Mouse (Mus musculus) heart, postnatal 10 days (tissue): ENCODE measurements around the gene Mfsd4b1. TPM values are rescaled to one million over a fixed set of nuclear protein-coding genes. Genes with fewer than 3 reads are reported as not detected.
"Not testable (repeated sequence)": the region's sequence is repeated elsewhere in the genome, so short reads cannot be mapped to it uniquely, and the experiment has no call there.

Experiments
- DNase-seq, 2 experiments: peaks; one replicate each; pipeline ENCODE4 v3.0.0; 2021
- intact Hi-C: fragments of 180-260 bp; cut with DNase I; formaldehyde crosslinking; loops from one replicate; pipeline ENCODE4 v1.15.1; 2025
- total RNA-seq, 2 experiments: library from RNA; stranded (reverse); gene quantifications; 2 replicates each; pipeline ENCODE4 v1.2.3; 2021

Gene Mfsd4b1
- total RNA-seq, 2 experiments from 2014 or later = 1.7 to 1.9 TPM

DNA sequence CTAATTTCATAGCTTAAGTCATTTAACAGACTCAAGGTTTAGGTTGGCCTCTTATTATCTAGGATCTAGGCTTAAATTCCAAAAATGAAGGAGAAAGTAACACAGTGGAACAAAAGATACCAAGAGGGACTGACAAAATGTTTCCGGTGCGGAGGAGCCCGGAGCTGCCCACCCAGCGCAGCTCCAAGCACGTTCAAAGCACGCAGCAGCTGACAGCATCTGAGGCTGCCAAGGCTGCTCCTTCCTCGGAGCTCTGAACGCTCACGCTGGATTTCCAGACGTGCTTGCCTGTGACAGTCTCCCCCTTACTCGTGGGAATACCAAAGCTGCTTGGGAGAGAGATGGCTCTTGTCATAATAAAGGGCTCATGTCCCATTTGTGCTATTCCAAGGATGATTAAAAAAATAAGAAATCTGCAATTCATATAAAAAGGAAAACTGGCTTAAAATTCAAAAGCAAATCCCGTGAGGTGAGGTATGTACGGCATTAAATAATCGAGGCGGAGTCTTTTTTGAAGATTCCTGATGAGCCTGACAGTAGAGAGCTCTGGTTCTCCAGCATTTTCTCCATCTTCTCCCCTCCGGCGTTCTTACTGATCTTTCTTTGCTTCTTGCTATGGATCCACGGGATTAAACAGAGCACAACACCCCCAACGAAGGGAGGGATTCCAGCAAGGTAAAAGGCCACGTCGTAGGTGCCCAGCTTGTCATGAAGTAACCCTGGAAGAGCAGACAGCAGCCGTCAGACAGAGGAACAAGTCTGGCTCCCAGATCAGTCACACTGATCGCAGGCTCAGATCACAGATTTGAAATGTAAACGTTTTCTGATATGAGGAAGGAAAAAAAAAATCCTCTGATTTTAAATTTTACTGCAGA, 11.9 kb upstream of the Mfsd4b1 start:
- DNase-seq = peak; percentile 24 to 47
- intact Hi-C loops = no loop called here

DNA sequence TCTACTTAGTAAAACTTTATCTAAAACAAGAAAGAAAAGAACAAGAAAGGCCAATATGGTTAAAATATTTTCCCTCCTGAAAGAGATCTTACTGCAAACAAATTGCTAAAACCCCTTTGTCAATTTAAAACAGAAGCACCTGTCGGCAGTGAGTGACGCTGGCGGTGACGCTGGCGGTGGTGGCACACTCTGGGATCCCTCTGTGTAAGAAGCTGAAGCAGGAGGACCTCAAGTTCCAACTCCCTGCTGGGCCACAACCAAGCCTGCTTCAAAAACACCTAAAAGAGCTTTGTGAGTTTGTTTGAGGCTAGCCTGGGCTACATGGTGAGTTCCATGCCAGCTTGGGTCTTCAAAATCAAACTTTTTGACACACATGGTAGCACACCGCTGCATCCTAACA, 9.9 kb upstream of the Mfsd4b1 start:
- no peak for DNase-seq
- intact Hi-C loops = no loop called here

DNA sequence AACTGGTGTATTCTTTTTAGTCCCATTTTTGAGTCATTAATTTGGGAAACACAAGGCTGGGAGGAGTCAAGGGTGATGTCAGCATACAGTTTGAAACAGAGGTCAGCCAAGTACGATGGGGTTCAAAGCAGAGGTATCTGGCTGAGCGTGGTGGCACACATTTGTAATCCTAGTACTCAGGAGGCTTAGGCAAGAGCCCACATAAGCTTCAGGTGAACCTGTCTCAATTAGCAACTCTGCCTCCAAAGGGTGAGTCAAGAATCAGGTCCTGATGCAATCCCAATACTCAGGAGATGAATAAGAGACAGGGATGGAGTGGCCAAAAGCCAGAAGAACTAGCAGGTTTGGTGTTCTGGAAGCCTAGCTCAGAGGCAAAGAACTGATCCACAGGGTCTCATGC, 7.8 kb upstream of the Mfsd4b1 start:
- no peak for DNase-seq
- intact Hi-C loops = no loop called here

DNA sequence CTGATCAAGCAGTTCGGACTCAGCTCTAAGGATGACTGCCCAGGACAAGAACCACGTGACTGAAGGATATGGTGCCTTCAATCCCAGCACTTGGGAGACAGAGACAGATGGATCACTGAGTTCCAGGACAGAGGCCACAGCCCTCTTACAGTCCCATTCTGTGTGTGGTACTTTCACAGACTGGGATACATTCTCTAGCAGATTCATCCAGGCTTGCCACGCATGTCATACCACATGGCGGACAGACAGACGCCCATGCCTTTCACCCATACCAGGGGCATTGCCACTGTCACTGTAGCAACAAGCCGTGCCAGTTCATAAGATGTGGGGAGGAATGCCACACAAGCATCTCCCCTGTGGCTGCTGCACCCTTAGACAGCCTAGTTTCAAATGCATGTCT, 5.6 kb upstream of the Mfsd4b1 start:
- intact Hi-C loops = no loop called here
- DNase-seq = no peak

DNA sequence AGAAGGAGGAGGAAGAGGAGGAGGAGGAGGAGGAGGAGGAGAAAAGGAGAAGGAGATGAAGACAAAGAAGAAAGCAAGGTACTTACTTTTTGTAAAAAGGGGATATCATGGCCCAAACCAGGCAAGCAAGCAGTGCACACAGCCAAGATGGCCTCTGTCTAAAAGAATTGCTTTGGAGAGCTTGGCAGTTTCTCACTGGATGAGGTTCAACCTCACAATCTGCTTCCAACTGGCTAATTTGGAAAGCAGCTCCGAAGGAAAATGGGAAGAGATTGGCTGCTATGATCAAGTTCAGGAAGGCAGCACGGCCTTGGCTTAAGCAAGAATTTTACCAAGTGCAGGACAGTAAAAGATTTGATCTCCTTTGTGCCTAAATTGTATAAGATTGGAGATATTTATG, 4.5 kb upstream of the Mfsd4b1 start:
- intact Hi-C loops = no loop called here
- DNase-seq = peak; percentile 32 to 43

DNA sequence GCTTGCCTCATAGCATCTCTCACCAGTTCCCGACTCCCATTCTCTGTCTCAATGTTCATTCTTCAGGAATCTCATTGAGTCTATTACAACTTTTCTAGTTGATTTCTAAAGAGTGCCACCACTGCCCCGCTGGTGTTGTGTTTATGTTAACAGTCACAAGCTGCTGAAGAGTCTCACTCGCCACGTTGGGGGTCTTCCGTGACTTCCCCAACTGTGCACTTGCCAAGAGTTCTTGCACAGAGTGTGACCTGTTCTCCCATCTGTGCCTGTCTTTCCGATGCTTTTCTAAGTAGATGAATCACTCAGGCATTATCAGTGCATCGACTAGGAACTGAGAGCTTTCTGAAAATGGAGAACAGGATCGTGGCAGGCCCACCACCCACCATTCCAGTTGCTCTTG, 3.0 kb upstream of the Mfsd4b1 start:
- no peak for DNase-seq
- intact Hi-C loops = no loop called here

DNA sequence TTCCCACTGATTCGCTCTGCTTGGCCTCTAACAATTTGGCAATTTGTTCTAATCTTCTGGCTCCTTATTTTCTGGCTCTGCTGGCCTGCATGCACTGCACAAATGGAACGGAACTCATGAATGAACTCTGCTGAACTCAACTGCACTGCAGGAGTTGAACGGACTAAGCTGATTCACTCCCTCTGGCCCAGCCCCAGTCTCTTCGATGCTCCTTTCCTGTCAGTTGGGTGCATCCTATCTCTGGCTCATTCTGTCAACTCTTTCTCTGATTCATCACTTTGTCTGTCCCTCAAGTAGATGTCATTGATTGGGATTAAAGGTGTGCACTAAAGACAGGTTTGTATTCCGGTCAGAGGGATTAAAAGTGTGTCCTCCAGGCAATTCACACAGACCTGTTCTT, 1.5 kb upstream of the Mfsd4b1 start:
- intact Hi-C loops = no loop called here

DNA sequence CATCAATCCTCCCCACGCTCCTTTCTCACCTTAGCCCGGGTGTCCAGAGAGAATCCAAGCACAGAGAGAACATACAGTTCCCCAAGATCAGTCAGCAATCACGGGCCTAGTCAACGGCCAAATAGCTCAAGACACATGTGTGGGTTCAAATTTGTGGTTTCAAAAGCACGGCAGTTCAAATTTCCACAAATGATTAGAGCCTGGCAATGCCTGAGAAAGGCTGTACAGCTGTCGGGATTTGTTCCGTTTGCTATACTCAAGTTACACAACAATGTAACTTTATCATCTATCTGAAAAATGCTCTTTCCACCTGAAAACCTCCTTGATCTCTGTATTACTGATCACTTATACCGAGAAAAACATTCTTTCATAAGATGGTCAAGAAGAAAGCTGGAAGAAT, 492 bp upstream of the Mfsd4b1 start:
- no peak for DNase-seq
- intact Hi-C loops = no loop called here

More for the DNA sequence above, 1.5 kb upstream of the Mfsd4b1 start:
- no peak for DNase-seq

DNA sequence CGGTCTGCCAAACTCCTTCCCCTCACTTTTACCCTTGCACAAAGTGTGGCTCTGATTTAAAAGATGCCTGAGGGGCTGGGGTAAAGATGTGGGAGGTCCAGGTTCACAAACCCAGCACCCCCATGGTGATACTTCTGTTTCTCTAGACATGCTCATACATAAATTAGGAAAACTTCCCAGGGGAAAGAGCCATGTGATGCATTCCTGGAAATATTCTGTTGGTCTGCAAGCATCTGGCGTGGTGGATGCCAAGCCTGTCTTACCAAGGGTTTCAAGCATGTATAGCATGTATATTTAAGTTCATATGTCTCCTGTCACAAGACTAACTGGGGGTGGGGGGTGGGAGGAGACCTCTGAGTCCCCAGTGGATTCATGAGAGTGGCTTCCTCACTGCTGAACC, 4.7 kb downstream of the Mfsd4b1 start:
- intact Hi-C loops = no loop called here
- DNase-seq = no peak

DNA sequence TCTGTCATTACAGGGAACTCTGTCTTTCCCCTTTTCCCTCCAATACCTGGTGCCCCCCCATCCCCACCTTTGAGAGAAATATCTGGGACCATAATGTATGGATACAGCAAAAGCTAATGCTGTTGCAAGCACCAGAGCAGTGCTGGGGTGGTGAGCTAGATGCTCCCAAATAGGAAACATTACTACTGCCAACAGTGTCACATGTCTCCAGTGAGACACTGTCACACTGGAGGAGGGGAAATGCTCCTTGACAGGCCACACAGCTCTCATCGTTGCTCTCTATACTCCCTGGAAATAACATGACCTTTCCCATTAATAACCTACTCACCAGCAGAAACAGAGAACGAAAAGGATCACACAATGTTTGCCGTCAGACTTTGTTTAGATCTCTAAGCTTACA, 5.6 kb downstream of the Mfsd4b1 start:
- intact Hi-C loops = no loop called here
- peak; percentile 16 to 48 for DNase-seq

DNA sequence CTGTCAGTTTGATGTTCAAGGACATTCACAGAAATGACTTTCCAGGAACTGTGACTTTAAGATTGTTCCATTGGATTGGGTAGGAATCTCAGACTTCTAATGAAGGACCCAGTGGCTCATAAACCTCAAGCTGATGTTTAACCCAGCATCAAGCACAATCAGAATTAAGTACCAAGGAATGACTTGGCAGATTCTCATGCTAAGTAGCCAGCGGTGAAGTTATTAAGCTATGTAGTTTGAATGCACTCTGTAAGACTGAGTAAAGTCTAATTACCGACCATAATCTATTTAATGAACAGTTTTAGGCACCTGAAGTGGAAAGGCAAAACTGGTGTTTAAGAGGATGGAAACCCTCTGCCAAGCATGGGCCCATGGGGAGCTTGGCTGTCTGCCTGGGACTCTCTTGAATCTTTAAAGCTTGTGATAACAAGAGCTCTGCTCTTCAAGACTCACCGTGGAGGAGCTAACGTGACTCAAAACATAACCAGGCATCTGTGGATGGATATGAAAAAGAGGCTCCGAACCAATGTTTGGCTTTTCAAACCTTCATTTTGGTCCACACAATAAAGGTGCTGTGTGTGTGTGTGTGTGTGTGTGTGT, 6.7 kb downstream of the Mfsd4b1 start:
- intact Hi-C loops = no loop called here
- peak; percentile 42 to 64 for DNase-seq

DNA sequence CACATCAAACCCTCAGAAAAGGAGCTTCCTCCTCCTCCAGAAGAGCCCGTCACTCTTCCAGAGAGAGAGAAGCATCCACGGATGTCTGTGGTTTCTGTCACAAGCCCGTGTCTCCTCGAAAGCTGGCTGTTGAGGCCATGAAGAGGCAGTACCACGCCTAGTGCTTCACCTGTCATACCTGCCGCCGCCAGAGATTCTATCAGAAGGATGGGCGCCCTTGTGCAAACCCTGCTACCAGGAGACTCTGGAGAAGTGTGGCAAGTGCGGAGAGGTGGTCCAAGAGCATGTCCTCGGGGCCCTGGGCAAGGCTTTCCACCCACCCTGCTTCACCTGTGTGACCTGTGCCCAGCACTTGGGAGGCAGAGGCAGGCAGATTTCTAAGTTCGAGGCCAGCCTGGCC, 15.5 kb downstream of the Mfsd4b1 start:
- intact Hi-C loops = no loop called here
- DNase-seq = no peak

DNA sequence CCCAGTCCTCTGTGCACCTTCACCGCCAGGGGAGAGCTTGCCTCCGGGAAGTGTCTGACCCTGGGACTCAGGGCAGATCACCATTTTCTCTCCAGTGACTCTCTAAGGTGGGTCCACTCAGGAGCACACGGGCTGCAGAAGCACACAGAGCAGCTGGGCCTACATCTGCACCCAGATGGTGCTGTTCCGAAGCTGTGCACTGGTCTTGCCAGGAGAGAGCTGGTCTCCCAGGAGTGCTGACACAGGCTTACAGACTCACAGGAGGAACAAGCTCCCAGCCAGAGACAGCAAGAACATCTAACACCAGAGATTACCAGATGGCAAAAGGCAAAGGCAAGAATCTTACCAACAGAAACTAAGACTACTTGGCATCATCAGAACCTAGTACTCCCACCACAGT, 16.2 kb downstream of the Mfsd4b1 start:
- intact Hi-C loops = not testable (repeated sequence)

DNA sequence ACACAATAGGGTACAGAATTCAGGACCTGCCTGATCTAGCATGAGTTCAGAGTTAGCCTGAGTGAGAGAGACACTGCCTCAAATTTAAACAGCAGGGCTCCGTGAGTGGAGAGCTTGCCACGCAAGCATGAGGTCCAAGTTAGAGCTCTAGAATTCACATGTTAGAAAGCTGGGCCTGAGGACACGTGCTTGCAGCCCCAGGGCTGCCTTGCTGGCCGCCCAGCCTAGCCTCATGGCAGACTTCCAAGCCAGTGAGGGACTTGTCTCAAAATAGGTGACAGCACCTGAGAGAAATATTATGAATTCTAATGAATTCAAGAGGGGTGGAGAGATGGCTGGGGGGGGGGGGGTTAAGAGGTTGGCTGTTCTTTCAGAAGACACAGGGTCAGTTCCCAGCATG, 17.1 kb downstream of the Mfsd4b1 start:
- no peak for DNase-seq
- intact Hi-C loops = no loop called here

More for the DNA sequence above, 16.2 kb downstream of the Mfsd4b1 start:
- not testable (repeated sequence) for DNase-seq

DNA sequence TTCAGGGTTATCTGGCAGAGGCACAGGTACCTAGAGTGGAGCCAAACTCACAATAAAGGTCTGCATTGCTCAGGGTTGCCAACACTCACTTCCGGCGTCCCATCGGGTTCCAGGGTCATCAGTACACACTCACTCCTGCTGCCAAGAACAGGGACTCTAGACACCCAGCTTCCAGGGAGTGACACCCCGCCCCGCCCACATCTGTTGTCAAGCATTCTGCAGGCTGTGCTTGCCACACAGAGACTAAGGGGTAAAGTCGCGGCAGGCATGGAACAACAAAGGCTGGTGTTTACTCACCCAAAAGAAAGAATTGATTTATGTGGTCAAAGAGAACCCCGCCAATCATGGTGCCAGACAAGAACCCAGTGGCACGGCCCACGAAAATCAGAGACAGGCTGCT, 18.1 kb downstream of the Mfsd4b1 start:
- intact Hi-C loops = no loop called here

DNA sequence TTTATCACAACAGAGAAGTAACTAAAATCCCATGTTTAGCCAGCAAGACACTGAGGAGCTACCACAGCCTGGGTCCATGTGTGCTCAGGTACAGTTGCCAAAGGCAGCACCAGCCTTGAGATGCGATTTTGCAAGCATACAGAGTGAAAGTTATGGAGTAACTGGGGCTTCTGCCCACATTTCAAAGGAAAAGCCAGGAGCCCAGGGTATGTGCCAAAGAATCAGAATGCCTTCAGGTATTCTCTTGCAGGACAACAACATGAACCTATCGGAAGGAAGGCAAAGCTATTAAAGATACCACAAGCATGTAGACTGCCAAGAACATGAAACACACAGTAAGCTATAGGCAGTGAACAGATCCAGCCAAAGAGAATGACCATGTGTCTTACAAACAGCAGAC, 24.3 kb downstream of the Mfsd4b1 start:
- no peak for DNase-seq
- intact Hi-C loops = no loop called here

More for the DNA sequence above, 18.1 kb downstream of the Mfsd4b1 start:
- peak in 1 of 2 experiments; percentile 21 for DNase-seq

DNA sequence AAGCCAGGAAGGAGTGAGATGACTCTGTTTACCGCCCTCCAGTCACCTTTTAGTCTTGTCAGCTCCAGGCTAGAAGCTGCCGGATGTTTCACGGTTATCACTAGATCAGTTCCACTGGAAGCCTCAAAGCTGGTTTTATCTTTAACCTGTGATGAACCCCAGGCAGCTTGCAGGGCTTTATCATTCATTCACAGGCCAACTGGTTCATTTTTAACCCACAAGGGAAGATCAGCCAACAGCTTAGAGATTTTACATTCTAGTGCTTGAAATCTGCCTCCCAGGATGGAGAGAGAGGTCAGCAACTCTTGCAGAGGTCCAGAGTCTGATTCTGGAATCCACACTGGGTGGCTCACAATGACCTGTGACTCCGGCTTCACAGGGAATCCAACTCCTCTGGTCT, 33.9 kb downstream of the Mfsd4b1 start:
- intact Hi-C loops = no loop called here
- DNase-seq = no peak

DNA sequence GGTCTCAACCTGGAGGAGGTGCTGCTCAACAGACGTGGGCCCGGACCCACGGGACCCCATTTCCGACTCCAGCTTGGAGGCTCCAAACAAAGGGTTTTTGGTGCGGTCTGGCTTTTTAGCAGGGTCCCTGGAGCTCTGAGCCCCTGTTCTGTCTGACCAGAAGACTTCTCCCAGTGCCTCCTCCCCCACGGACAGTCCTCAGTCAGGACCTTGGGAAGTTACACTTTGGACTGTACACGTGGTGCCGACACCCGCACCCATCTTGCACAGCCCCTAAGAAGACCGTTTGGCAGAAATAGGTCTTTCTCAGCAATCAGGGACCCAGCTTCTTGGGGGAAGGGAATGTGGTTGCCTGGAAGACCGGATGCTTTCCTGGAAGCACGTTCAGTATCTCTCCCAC, 38.6 kb downstream of the Mfsd4b1 start, which contains the start of gene Mfsd4b5:
Gene Mfsd4b5, minus strand, starts transcription at position 181 of the 400 bp plus-strand sequence.
- intact Hi-C loops = no loop called here
- DNase-seq = no peak

DNA sequence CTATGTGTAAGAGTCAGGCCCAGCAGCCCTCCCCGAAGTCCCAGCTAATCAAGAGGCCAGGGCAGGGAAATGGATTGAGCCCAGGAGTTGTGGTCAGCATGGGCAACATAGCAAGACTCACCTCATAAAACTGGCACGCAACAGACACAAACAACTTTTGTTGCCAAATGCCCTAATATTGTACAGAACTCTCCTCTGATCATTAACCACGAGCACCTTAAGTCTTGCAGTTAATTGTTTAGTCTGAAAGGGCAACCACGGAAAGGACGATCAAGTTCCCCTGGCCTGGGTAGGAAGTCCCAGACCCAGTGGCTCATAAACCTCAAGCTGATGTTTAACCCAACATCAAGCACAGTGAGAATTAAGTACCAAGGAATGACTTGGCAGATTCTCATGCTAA, 42.5 kb downstream of the Mfsd4b1 start:
- intact Hi-C loops = no loop called here
- DNase-seq = no peak

DNA sequence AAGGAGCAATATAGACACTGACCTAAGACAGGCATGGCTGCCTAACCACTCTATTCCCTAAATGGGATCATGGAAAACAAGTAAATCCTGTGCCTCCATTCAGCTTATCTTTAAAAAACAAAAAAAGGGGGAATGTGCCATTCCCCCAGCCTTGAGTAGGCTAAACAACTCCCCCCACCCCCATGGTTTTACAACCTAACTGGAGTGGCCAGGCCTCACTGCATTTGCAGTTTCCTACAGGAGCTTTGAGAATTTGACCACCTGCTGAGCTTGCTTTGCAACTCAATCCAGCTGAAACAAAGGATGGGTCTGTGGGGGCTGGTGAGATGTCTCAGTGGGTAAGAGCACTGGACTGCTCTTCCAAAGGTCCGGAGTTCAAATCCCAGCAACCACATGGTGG, 46.8 kb downstream of the Mfsd4b1 start:
- intact Hi-C loops = no loop called here
- no peak for DNase-seq

DNA sequence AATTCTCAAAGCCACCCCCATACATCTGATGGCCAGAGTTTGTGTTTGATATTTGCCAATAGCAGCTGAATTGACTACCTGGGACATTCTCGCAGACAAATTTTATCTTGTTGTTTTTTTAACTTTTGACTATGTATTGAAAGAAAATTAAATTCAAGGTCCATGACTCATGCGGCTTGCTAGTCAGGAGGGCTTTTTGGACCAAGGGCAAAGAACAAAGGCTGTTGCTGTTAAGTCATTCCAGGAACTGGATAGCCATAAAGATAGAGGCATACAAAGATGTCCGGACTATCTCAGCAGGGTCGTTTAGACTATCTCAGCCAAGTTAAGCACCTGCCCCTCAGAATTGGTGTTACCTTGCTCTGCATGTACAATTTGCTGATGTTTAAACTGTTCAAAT, 47.7 kb downstream of the Mfsd4b1 start:
- no peak for DNase-seq
- intact Hi-C loops = no loop called here

DNA sequence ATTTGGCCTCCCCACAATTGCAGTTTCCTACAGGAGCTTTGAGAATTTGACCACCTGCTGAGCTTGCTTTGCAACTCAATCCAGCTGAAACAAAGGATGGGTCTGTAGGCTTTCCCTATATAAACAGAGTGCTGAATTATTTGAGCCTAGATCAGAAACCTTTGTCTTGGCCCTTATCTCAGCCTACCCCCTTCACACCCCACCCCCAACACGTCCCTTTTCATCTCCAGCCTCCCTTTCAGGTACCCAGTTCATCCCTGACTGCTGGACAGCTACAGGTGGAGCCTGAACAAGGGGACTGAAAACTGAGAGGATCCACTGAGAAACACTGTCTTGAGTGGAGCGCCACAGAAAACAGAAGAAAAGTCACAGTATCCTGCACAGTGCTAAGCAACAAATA, 49.3 kb downstream of the Mfsd4b1 start:
- intact Hi-C loops = no loop called here
- no peak for DNase-seq
